Mouse (Mus musculus): ENCODE measurements around the gene Coq3.

DNA sequence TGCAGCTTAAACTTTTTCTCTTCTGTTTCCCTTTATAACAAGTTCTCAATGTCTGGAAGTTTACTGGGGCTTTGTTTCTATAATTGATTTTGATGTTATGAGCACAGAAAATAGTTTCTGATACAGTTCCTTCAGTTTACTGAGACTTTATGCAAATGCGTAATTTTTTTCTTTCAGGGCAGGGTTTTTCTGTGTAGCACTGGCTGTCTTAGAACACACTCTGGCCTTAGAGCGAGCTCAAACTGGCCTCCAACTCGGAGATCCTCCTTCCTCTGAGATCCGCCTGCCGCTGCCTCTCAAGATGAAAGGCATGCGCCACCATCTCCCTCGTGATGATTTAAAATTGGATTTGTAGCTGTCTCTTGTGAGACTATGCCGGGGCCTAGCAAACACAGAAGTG is 58.4 kb downstream of the Coq3 start:
- TF ChIP-seq CTCF (IDR thresholded peaks at IDR 0.05; ENCODE audit: extremely low read depth, insufficient read depth, insufficient read length, insufficient replicate concordance) (no peak), POLR2A (IDR thresholded peaks at IDR 0.05; ENCODE audit: low read depth, low read length) (no peak)
